ENCODE assay signal across 18 mouse cellular contexts in the genomic region with DNA sequence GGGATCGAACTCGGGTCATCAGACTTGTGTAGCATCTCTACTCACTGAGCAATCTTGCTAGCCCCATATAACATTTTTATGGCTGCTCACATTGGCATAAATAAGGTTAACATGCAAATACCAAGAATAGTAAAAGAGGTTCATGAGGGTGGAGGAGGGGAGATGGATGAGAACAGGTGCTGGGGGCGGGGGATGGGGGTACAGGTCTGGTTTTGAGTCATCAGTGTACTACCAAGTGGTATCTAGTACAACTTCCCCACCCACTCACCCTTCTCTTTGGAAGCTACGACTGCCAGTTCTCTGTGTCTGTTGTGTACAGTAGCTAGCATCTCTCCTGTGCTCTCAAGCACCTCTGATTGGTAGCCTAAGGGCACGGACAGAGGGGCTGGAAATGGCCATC. TPM values are rescaled to one million over a fixed set of nuclear protein-coding genes. Genes with fewer than 3 reads are reported as not detected.
DNase-seq lines count a peak whose midpoint lies in the region; ATAC-seq lines count a peak whose summit lies in the region.
"Had no signal": no experiment of that assay in that cellular context is flagged by ENCODE, and none has a peak within 500 bp of the region (broad histone marks: within the 10 kb centered on the region; RNA-seq: fewer than 3 reads in every experiment).

No protein-coding gene starts in this region.

- peak; percentile 81 for DNase-seq in A20 (ENCODE audit: low read depth, low spot score)
- DNase-seq in induced T-regulatory cell, adult 2 months (ENCODE audit: low read depth) = peak; percentile 65
- no peak for DNase-seq in layer of hippocampus, adult 9-10 months (ENCODE audit: low spot score)
- DNase-seq in spleen, postnatal 10 days (ENCODE audit: low spot score in 2 of 2) = no peak
- DNase-seq: adrenal gland, adult 8-10 months; adrenal gland, postnatal 25 days; B cell, adult 2 months; cerebellum, adult 18-20 months; cerebellum, adult 9-10 months; cerebellum, postnatal 14 days; gastrocnemius, postnatal 10 days; gastrocnemius, postnatal 36 days; heart, adult 11 months had no signal

- ATAC-seq in CD4-positive, CD25-positive, alpha-beta regulatory T cell, adult 4 months = peak; percentile 89
- ATAC-seq in granulocyte monocyte progenitor cell, adult 5-6 weeks (replicated peaks; ENCODE audit: poor library complexity, severe bottlenecking) = no peak
- ATAC-seq: forebrain, embryonic 13.5 days; forebrain, embryonic 16.5 days; intestine, postnatal 0 days had no signal

RNA-seq across cellular contexts. Expression of gene Tram2, which starts 14.9 kb away (rescaled TPM):
- polyA plus RNA-seq in CD4-positive, CD25-positive, alpha-beta regulatory T cell, adult 4 months (2017; shearing (Covaris generic)) = 1 to 10 TPM; 7.9 to 9.5 TPM
- 8.9 and 9.3 TPM in 2 replicates for total RNA-seq in granulocyte monocyte progenitor cell, adult 5-6 weeks (2014; fragmentation: Nextera tagmentation)
- 2.2 and 4.0 TPM in 2 replicates for total RNA-seq in granulocyte monocyte progenitor cell, adult 5-6 weeks (2017)

Comparison
In these comparisons a context has a peak if more than half of its experiments do, and no peak if none do; other contexts are left out.
1. DNase-seq: peak in A20 (single experiment) and induced T-regulatory cell, adult 2 months (single experiment); none in layer of hippocampus, adult 9-10 months (single experiment) and spleen, postnatal 10 days (0 of 2).